Mouse (Mus musculus) intestine, embryonic 16.5 days (tissue): ENCODE measurements around the gene Snai1. TPM values are rescaled to one million over a fixed set of nuclear protein-coding genes. Genes with fewer than 3 reads are reported as not detected.

Experiments used
- ATAC-seq: fragments of 200-750 bp; cut with Nextera tagmentation; 2 replicates; pipeline ENCODE4 v1.8.0; 2017; ENCODE audit warnings: moderate TSS enrichment, moderate library complexity
- H3K27ac ChIP-seq: fragments of 300-500 bp; sonication (generic); 2 replicates; pipeline ENCODE4 v1.5.1; 2014; ENCODE audit warnings: mild to moderate bottlenecking, low read length
- H3K27me3 ChIP-seq: fragments of 300-500 bp; sonication (generic); replicated peaks from 2 replicates; pipeline ENCODE4 v1.6.1; 2014; ENCODE audit warnings: low read length, control low read depth, mixed read lengths; ENCODE audit not compliant: control insufficient read depth, insufficient read depth
- H3K36me3 ChIP-seq: fragments of 300-500 bp; sonication (generic); 2 replicates; pipeline ENCODE4 v1.6.1; 2014; ENCODE audit warnings: low read length, control low read depth; ENCODE audit not compliant: control insufficient read depth, insufficient read depth
- H3K4me1 ChIP-seq: fragments of 300-500 bp; sonication (generic); 2 replicates; pipeline ENCODE4 v1.6.1; 2014; ENCODE audit warnings: low read length, control low read depth, mixed read lengths; ENCODE audit not compliant: control insufficient read depth, insufficient read depth
- H3K4me2 ChIP-seq: fragments of 300-500 bp; sonication (generic); 2 replicates; pipeline ENCODE4 v1.6.1; 2014; ENCODE audit warnings: low read depth, low read length, control low read depth
- H3K4me3 ChIP-seq: fragments of 300-500 bp; sonication (generic); 2 replicates; pipeline ENCODE4 v1.5.1; 2014; ENCODE audit warnings: mild to moderate bottlenecking, low read length
- H3K9ac ChIP-seq: fragments of 300-500 bp; sonication (generic); 2 replicates; pipeline ENCODE4 v1.6.1; 2014; ENCODE audit warnings: low read depth, low read length
- H3K9me3 ChIP-seq: fragments of 300-500 bp; sonication (generic); 2 replicates; pipeline ENCODE4 v1.6.1; 2016; ENCODE audit warnings: low read length, control low read depth; ENCODE audit not compliant: control insufficient read depth
- WGBS: fragments of 180-500 bp; shearing (Covaris S2); extraction: QIAGEN DNeasy Blood & Tissue Kit; methylation state at CpG from one replicate; pipeline ENCODE4 v1.1.7; 2014; 5-methylcytosine and 5-hydroxymethylcytosine counted together
- polyA plus RNA-seq: library from polyadenylated mRNA; unstranded; fragments of >200 nt; fragmentation: Nextera tagmentation; extraction: Ambion mirVana; gene quantifications from 2 replicates; pipeline ENCODE4 v1.2.1, GENCODE M21; 2015

Snai1 gene
- polyA plus RNA-seq, 1 experiment from 2014 or later: 15.6 TPM

DNA sequence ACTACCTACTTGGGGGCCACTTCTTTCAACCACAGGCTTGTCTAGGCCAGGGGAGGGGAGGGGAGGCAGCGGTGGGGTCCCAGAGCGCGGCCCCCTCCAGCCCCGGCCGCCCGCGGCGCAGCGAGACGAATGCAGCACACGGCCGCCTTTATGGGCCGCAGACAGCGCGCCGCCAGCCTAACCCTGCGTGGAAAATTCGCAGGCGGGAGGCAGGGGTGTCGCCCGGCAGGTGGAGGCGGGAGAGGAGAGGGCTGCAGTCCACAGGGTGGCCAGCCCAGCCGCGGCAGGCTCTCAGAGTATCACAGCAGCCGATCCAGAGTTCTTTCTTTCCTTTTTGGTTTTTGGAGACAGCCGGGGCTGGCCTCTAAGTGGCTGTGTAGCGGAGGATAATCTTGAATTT, 21.4 kb downstream of the Snai1 start:
- Histone ChIP-seq H3K9me3 (no peaks in the 10 kb centered on the region), H3K4me2 (peak overlapping the region; percentile 26)

DNA sequence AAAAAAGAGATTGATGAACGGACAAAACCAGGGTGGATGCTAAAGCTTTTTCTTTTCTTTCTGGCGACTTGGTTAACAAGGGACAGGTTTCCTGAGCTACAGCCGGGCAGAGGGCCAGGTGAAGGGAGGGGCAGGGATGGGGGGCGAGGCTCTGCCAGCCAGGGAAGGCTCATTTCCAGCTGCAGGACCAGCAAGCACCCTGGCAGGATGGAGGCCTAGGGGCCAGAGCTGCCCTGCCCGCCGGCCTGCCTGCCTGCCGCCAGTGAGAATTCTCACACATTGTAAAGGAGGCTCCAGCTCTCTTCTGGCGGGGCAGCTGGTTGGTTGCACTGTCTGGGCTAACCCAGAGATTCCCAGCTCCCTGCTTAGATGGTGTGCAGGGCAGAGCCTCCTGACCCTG, 24.1 kb downstream of the Snai1 start:
- H3K4me3 ChIP-seq: no peak overlapping the region
- H3K4me2 ChIP-seq: no peak overlapping the region
- H3K27ac ChIP-seq: no peak overlapping the region
- 43% methylated on average over 8 of the region's 8 CpGs for WGBS
- no peak for ATAC-seq
- H3K9me3 ChIP-seq: no peaks in the 10 kb centered on the region
- no peaks in the 10 kb centered on the region for H3K36me3 ChIP-seq
- H3K27me3 ChIP-seq: peaks cover 10% of the 10 kb centered on the region; the same call in 1 of the 2 replicates
- peak overlapping the region; percentile 45 for H3K9ac ChIP-seq
- H3K4me1 ChIP-seq: peaks cover 28% of the 10 kb centered on the region

More for the DNA sequence above, 21.4 kb downstream of the Snai1 start:
- H3K4me1 ChIP-seq: peaks cover 16% of the 10 kb centered on the region
- WGBS: 17% methylated on average over 27 of the region's 27 CpGs
- H3K27me3 ChIP-seq: peaks cover 10% of the 10 kb centered on the region; the same call in 1 of the 2 replicates
- no peak overlapping the region for H3K27ac ChIP-seq
- no peaks in the 10 kb centered on the region for H3K36me3 ChIP-seq
- peak overlapping the region; percentile 62 for H3K9ac ChIP-seq
- 0 out of 2 replicates have a peak, but pooled peaks have one; percentile 13 for ATAC-seq
- H3K4me3 ChIP-seq: peak overlapping the region; percentile 17; the same call in 1 of the 2 replicates

GRCm38 (mm10) chr2:167563035-167563434, 25.0 kb downstream of the Snai1 start:
- 67% methylated on average over 5 of the region's 5 CpGs for WGBS
- H3K9me3 ChIP-seq: no peaks in the 10 kb centered on the region
- ATAC-seq: no peak
- no peak overlapping the region for H3K4me2 ChIP-seq
- H3K4me3 ChIP-seq: no peak overlapping the region
- H3K9ac ChIP-seq: no peak overlapping the region
- no peak overlapping the region for H3K27ac ChIP-seq
- no peaks in the 10 kb centered on the region for H3K36me3 ChIP-seq
- H3K27me3 ChIP-seq: peaks cover 10% of the 10 kb centered on the region; the same call in 1 of the 2 replicates
- H3K4me1 ChIP-seq: peaks cover 28% of the 10 kb centered on the region

- ATAC-seq: no peak; the same call in 1 of the 2 replicates
Observed at GRCm38 (mm10) chr2:167563703-167564102, 25.7 kb downstream of the Snai1 start.

GRCm38 (mm10) chr2:167564551-167565311, 26.7 kb downstream of the Snai1 start:
- no peaks in the 10 kb centered on the region for H3K36me3 ChIP-seq
- 70% methylated on average over 13 of the region's 13 CpGs for WGBS
- no peak overlapping the region for H3K9ac ChIP-seq
- no peak overlapping the region for H3K4me2 ChIP-seq
- ATAC-seq: no peak
- H3K4me1 ChIP-seq: peaks cover 24% of the 10 kb centered on the region
- H3K27me3 ChIP-seq: peaks cover 8% of the 10 kb centered on the region; the same call in 1 of the 2 replicates
- H3K27ac ChIP-seq: peak overlapping the region; percentile 45
- H3K9me3 ChIP-seq: no peaks in the 10 kb centered on the region
- no peak overlapping the region for H3K4me3 ChIP-seq

More at GRCm38 (mm10) chr2:167563703-167564102, 25.7 kb downstream of the Snai1 start:
- Histone ChIP-seq H3K27me3 (peaks cover 10% of the 10 kb centered on the region; the same call in 1 of the 2 replicates), H3K9me3 (no peaks in the 10 kb centered on the region), H3K27ac (no peak overlapping the region), H3K4me2 (no peak overlapping the region), H3K36me3 (no peaks in the 10 kb centered on the region), H3K9ac (no peak overlapping the region), H3K4me3 (no peak overlapping the region), H3K4me1 (peaks cover 28% of the 10 kb centered on the region)
- 40% methylated on average over 12 of the region's 12 CpGs for WGBS

- Histone ChIP-seq H3K27me3 (0 out of 2 replicates have a peak, but pooled peaks cover 3% of the 10 kb centered on the region), H3K9ac (peak overlapping the region; percentile 63), H3K36me3 (no peaks in the 10 kb centered on the region), H3K4me2 (no peak overlapping the region), H3K4me1 (peaks cover 24% of the 10 kb centered on the region), H3K27ac (peak overlapping the region; percentile 66), H3K9me3 (no peaks in the 10 kb centered on the region), H3K4me3 (no peak overlapping the region)
- no peak for ATAC-seq
- 72% methylated on average over 3 of the region's 3 CpGs for WGBS
Observed at GRCm38 (mm10) chr2:167565312-167565656, 27.3 kb downstream of the Snai1 start.

- ATAC-seq: peak; percentile 35
- H3K27me3 ChIP-seq: no peaks in the 10 kb centered on the region
- H3K9ac ChIP-seq: peak overlapping the region; percentile 63
- H3K4me3 ChIP-seq: no peak overlapping the region
- H3K9me3 ChIP-seq: no peaks in the 10 kb centered on the region
- H3K4me2 ChIP-seq: no peak overlapping the region
- WGBS: 30% methylated on average over 19 of the region's 19 CpGs
- H3K4me1 ChIP-seq: peaks cover 24% of the 10 kb centered on the region
- no peaks in the 10 kb centered on the region for H3K36me3 ChIP-seq
- H3K27ac ChIP-seq: peak overlapping the region; percentile 66
Observed at GRCm38 (mm10) chr2:167565682-167566081, 27.7 kb downstream of the Snai1 start.

DNA sequence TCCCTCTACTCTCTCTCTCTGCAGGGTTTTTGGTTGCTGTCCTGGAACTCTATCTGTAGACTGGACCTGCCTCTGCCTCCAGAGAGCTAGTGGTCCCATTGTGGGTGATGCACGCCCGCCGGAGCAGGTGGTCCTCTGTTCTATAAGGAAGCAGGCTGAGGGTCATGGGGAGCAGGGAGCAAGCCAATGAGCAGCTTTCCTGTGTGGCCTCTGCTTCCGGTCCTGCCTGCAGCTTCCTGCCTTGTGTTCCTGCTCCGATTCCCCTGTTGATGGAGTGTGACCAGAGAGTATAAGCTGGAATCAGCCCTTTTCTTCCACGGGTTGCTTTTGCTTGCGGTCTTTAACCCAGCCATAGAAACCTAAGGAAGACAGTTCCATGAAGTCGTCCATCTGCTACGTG, 30.1 kb downstream of the Snai1 start:
- no peak overlapping the region for H3K4me2 ChIP-seq
- no peaks in the 10 kb centered on the region for H3K27me3 ChIP-seq
- peaks cover 18% of the 10 kb centered on the region for H3K4me1 ChIP-seq
- 0 out of 2 replicates have a peak overlapping the region, but pooled peaks have one; percentile 21 for H3K27ac ChIP-seq
- H3K9me3 ChIP-seq: no peaks in the 10 kb centered on the region
- no peak overlapping the region for H3K9ac ChIP-seq
- 82% methylated on average over 9 of the region's 9 CpGs for WGBS
- ATAC-seq: no peak
- H3K4me3 ChIP-seq: no peak overlapping the region
- H3K36me3 ChIP-seq: no peaks in the 10 kb centered on the region

DNA sequence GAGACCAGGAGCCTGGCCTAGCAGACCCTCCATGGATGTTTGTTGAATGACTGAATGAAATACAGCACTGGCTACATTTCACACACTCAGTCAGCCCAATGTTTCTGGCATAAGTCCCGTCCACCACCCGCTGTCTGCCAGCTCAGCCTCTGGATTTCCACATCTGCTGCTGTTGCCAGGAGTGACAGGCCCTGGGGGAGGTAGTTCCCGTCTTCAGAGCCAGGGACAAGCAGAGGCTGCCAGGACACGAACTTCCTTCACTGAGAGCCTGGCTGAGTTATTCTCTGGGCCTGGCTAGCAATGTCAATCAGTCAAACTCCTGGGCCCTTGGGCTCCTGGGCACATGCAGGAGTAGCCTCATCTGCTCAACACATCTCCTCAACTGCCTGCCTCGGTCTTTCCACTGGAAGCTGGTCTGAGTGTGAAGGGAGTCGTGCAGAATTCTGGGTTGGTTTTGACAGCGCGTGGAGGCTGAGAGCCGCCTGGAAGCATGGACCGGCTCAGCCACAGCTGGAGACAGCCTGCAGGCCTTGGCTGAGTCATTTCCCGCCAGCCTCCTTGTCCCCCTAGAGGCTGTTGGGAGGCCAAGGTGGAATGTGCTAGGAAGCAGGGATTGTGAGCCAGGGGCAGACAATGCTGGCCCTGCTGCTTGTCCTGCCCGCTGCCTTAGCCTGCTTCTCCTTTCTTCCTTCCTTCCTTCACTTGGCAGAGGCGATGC, 32.1 kb downstream of the Snai1 start:
- Histone ChIP-seq H3K9me3 (no peaks in the 10 kb centered on the region), H3K36me3 (no peaks in the 10 kb centered on the region), H3K4me2 (no peak overlapping the region), H3K9ac (no peak overlapping the region), H3K4me3 (no peak overlapping the region), H3K4me1 (peaks cover 7% of the 10 kb centered on the region; the same call in 1 of the 2 replicates), H3K27ac (peak overlapping the region; percentile 69), H3K27me3 (no peaks in the 10 kb centered on the region)
- 51% methylated on average over 13 of the region's 13 CpGs for WGBS
- no peak for ATAC-seq
